Mouse (Mus musculus): ENCODE measurements at regions not wholly inside any gene's neighbourhood (a gene's known extent, or its start where the extent isn't known, plus 50 kb on each side); places are given as distances from the start of the nearest gene placed in this dataset.
A peak's percentile ranks its signal among the peaks of the same experiment; 100 is the strongest.
"Not testable (repeated sequence)": the region's sequence is repeated elsewhere in the genome, so short reads cannot be mapped to it uniquely, and the experiment has no call there.

DNA sequence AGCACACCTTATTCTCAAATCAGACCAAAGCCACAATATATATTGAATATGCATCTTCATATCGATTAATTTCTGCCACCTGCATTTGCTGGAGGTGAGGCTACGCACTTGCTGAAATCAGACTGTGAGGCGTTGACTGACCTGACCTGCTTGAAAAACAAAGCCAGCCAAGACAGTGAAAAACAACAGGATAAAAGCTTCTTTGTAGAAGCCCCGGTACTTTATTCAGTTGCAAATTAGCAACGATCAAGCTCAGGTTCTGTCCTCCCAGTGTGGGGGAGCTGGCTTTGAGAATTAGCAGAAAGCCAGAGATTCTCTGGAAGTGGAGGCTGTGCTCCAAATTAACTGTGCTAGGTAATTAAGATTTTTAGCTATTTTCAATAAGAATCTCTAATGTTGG is 100.6 kb downstream of the Vmn2r79 start:
- no peaks in the 10 kb centered on the region for H3K36me3 ChIP-seq
- no peaks in the 10 kb centered on the region for H3K27me3 ChIP-seq
- H3K9ac ChIP-seq, result no peak overlapping the region
- no peaks in the 10 kb centered on the region for H3K4me1 ChIP-seq (replicated peaks)
- H3K4me3 ChIP-seq, result no peak overlapping the region
- no peak for ATAC-seq (ENCODE audit: low read depth)
- no peak overlapping the region for H3K4me2 ChIP-seq
- 57% methylated on average over 5 of the region's 5 CpGs for WGBS
- peaks cover 14% of the 10 kb centered on the region for H3K9me3 ChIP-seq
- H3K27ac ChIP-seq (replicated peaks), result no peak overlapping the region

DNA sequence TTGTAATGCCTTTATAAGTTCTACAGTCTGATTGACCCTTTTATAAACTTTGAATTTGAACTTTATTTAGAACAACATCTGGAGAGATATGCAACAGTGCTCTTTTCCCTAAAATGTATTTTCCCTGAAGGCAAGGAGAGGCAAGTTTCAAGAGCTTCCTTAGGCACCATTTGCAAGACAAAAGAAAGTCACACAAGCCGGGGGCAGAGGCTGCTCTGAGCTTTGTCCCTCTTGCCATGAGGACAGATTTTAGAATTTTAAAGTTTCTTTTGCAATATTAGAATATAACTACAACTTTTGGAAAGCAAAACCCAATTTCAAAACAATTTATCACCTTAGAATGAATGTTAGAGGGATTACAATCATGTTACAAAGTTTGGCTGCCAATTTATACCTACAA is 103.7 kb downstream of the Vmn2r79 start:
- not testable (repeated sequence) for H3K27me3 ChIP-seq; H3K9ac ChIP-seq; H3K4me1 ChIP-seq (replicated peaks); ATAC-seq (ENCODE audit: low read depth); H3K4me3 ChIP-seq; H3K27ac ChIP-seq (replicated peaks); H3K36me3 ChIP-seq; H3K4me2 ChIP-seq
- 33% methylated on average over 1 of the region's 1 CpGs for WGBS
- H3K9me3 ChIP-seq, result peaks cover 14% of the 10 kb centered on the region

DNA sequence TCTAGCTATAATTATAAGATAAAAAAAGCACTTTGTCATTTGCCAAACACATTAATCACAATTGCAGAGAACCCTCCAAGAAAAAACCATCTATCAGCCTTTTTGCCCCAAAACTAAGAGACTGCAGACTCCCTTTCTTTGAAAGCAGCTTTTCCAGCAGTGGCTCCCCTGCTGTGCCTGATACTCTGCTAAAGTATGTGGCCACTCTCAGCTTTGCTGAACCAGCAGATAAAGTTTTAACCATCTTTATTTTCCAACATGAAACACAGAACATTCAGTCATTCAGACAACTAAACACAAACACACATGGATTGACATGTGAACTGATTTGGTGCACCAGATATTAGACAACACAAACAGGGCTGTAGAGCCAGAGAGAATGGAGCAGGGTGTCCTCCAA is 104.5 kb downstream of the Vmn2r79 start:
- H3K27me3 ChIP-seq; H3K27ac ChIP-seq (replicated peaks); H3K36me3 ChIP-seq; ATAC-seq (ENCODE audit: low read depth); H3K4me2 ChIP-seq; H3K4me1 ChIP-seq (replicated peaks); H3K9ac ChIP-seq; H3K4me3 ChIP-seq: not testable (repeated sequence)
- peaks cover 14% of the 10 kb centered on the region for H3K9me3 ChIP-seq

DNA sequence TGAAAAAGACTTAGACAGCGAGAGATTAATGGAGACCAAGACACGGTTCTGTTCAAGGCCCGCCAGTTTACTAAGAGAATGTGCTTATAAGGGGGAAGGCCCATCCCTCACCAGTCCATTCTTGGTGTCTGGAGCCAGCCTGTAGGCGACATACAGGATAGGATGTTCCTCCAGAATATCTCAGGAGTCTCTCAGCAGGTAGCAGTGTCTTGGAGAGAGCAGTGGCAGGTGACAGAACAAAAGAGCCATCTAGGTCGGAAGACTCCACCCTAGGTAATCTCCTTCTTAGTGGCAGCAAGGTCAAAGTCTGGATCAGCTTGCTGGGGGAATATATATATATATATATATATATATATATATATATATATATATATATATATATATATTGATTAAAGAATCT is 105.4 kb downstream of the Vmn2r79 start:
- H3K4me2 ChIP-seq; H3K9ac ChIP-seq; H3K4me3 ChIP-seq; ATAC-seq (ENCODE audit: low read depth); H3K27ac ChIP-seq (replicated peaks); H3K27me3 ChIP-seq; H3K4me1 ChIP-seq (replicated peaks); H3K36me3 ChIP-seq: not testable (repeated sequence)
- 90% methylated on average over 5 of the region's 5 CpGs for WGBS
- peaks cover 13% of the 10 kb centered on the region for H3K9me3 ChIP-seq

DNA sequence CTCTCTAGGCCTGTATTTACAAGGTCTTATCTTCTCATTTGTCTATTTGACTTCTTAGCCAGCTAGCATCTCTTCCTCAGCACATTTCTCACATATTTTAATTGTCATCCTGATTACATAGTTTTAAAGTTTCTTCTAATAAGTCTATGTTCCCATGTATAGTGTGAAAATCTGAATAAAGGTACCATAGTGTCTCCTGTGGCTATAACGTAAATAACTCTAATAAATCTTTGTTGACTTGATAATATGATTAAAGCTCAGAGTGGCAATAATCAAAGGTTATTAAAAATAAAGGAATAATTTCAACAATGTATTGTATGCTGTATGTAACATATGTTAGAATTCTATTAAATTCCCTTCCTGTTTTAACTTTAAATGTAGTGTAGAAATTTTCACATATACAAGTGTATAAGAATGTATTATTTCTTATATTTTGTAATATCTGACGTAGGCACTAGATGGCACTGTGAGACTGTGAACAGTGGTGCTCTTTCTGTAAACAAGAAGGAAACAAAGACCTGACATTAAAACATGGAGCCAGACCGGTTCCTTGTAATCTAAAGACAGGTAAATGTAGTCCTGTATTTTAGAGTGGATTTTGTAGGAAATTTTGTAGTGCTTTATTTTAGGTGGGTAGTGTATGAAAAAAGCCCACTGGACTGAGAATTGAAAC is 114.5 kb downstream of the Vmn2r79 start:
- H3K27me3 ChIP-seq, result no peaks in the 10 kb centered on the region
- peaks cover 4% of the 10 kb centered on the region; the same call in 1 of the 2 replicates for H3K4me1 ChIP-seq (replicated peaks)
- H3K36me3 ChIP-seq, result no peaks in the 10 kb centered on the region
- WGBS, result 30% methylated on average over 3 of the region's 3 CpGs
- H3K9me3 ChIP-seq, result no peaks in the 10 kb centered on the region
- H3K27ac ChIP-seq (replicated peaks), result peak overlapping the region; percentile 70; the same call in 1 of the 2 replicates
- peak overlapping the region; percentile 9; the same call in 1 of the 2 replicates for H3K4me3 ChIP-seq
- H3K4me2 ChIP-seq, result peak overlapping the region; percentile 45
- peak overlapping the region; percentile 42 for H3K9ac ChIP-seq
- peak; percentile 87 for ATAC-seq (ENCODE audit: low read depth)

DNA sequence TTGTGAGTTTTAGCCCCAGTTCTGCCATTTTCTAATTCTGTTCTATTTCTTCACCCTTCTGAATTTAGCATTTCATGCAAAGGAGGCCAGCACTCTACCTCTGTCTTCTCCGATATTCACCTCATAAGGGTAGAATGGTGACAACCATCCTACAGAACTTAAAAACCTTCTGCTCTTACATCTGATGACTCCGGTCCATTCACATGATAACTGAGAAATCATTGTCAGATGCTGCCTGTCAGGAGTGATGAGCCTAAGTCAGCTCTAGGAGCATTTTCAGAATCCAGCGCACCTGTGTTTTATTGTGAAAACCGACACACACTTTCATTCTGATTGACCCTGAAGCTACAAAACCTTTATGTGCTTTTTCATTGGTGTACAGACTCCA is 115.1 kb downstream of the Vmn2r79 start:
- H3K4me3 ChIP-seq, result peak overlapping the region; percentile 9; the same call in 1 of the 2 replicates
- H3K9ac ChIP-seq, result peak overlapping the region; percentile 42
- WGBS, result 60% methylated on average over 4 of the region's 4 CpGs
- peaks cover 4% of the 10 kb centered on the region; the same call in 1 of the 2 replicates for H3K4me1 ChIP-seq (replicated peaks)
- H3K9me3 ChIP-seq, result no peaks in the 10 kb centered on the region
- peak overlapping the region; percentile 70; the same call in 1 of the 2 replicates for H3K27ac ChIP-seq (replicated peaks)
- H3K27me3 ChIP-seq, result no peaks in the 10 kb centered on the region
- peak; percentile 69; the same call in 1 of the 2 replicates for ATAC-seq (ENCODE audit: low read depth)
- peak overlapping the region; percentile 45 for H3K4me2 ChIP-seq
- no peaks in the 10 kb centered on the region for H3K36me3 ChIP-seq

DNA sequence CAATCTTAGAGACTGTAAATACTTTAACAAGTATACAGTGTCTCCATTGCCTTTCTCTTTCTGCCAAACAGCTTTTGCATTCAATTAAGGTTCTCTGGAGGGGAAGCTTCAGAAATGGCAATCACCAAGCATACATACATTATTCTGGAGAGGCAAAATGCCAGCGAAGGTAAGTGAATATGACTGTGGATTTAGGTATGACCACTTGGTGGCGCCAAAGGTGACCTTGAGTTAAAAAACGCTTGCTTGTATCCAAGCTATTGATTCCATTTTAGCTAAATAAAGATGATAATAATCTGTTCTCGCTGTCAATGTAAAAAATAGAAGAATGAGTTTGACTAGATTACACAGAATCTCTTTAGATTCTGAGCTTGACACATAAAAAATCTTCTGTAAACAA is 117.7 kb downstream of the Vmn2r79 start:
- 4% methylated on average over 4 of the region's 4 CpGs for WGBS
- Histone ChIP-seq H3K27ac (replicated peaks) (no peak overlapping the region), H3K4me2 (no peak overlapping the region), H3K4me1 (replicated peaks) (peaks cover 4% of the 10 kb centered on the region; the same call in 1 of the 2 replicates), H3K9ac (no peak overlapping the region), H3K36me3 (no peaks in the 10 kb centered on the region), H3K27me3 (no peaks in the 10 kb centered on the region), H3K4me3 (no peak overlapping the region), H3K9me3 (no peaks in the 10 kb centered on the region)
- ATAC-seq (ENCODE audit: low read depth), result 0 out of 2 replicates have a peak, but pooled peaks have one; percentile 9

DNA sequence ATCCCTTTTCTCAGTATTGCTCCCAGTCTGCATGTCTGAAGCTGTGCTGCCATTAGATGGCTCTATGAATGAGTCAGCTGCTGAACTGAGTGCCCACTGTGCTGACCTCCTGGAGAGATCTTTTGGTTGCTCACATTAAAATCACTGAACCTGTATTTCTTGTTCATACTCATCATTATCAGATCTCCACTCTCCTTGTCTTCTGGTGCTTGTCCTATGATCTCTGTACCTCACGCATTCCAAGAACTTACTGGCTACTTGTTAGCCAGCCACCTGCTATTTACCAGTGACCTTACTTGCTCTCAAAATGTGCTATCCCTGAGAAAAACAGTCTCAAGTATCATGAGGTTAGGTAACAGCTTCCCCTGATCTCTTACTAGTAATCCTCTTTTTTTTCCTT is 123.4 kb upstream of the Nox4 start:
- Histone ChIP-seq H3K4me3 (no peak overlapping the region), H3K9ac (no peak overlapping the region), H3K4me1 (replicated peaks) (no peaks in the 10 kb centered on the region), H3K27ac (replicated peaks) (no peak overlapping the region), H3K36me3 (no peaks in the 10 kb centered on the region), H3K27me3 (no peaks in the 10 kb centered on the region), H3K4me2 (no peak overlapping the region), H3K9me3 (no peaks in the 10 kb centered on the region)
- WGBS, result 96% methylated on average over 1 of the region's 1 CpGs
- no peak for ATAC-seq (ENCODE audit: low read depth)

DNA sequence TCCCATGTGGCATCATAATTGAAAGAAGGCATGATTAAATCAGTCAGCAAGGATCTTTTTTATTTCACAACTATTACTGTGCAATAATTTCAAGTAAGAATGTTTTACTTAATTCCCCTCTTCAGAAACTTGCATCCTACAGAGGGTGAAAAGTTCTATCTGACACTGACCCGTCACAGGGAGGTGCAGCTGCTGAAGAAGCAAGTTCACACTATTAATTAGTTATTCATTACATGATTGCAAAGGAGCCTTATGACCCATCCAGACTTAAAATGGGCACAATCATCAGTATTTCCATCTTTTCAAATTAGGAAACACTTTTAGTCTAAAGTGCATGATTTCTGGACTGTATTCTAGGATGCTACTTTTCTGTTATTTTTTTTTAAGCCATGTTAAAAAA is 100.0 kb upstream of the Nox4 start:
- Histone ChIP-seq H3K9ac (no peak overlapping the region), H3K27ac (replicated peaks) (no peak overlapping the region), H3K4me3 (no peak overlapping the region), H3K4me2 (no peak overlapping the region), H3K4me1 (replicated peaks) (no peaks in the 10 kb centered on the region), H3K27me3 (no peaks in the 10 kb centered on the region), H3K36me3 (no peaks in the 10 kb centered on the region), H3K9me3 (no peaks in the 10 kb centered on the region)
- no peak for ATAC-seq (ENCODE audit: low read depth)
- 81% methylated on average over 1 of the region's 1 CpGs for WGBS

DNA sequence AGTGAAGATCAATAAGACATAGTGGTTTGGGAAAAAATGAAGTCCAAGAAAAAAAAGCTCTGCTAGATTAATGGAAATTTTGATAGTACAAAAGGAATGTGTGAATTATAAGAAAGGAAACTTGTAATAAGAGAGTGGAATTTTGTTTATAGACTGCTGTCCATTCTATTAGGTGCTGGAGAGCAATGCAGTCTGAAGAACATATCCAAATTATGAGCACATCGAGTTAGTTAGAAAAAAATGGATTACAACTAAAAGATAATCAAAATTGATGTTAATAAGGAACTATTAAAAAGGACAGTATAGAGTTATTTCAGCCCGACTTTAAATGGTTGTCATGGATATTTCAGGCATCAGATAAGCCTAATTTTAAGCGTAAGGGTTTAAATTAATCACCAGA is 98.2 kb upstream of the Nox4 start:
- Histone ChIP-seq H3K9me3 (no peaks in the 10 kb centered on the region), H3K27me3 (no peaks in the 10 kb centered on the region), H3K4me1 (replicated peaks) (no peaks in the 10 kb centered on the region), H3K9ac (no peak overlapping the region), H3K4me2 (no peak overlapping the region), H3K36me3 (no peaks in the 10 kb centered on the region), H3K4me3 (no peak overlapping the region), H3K27ac (replicated peaks) (no peak overlapping the region)
- WGBS, result 71% methylated on average over 3 of the region's 3 CpGs
- ATAC-seq (ENCODE audit: low read depth), result no peak

DNA sequence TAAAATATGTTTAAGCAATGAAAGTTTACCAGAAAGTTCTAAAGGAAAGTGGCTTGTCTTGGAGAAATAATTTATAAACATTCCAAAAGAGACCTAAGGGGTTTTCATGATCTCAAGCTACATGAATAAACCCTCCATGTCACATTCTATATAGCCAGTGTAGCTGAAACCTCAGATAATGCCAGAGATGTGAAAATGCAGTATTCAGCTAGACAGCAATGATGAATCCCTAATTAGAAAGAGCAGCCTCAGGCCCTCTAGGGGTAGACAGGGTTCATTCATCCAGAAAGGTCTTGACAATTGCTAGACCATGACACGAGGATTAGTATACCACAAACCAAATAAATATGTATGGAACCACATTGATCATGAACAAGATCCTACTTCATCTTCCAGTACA is 97.2 kb upstream of the Nox4 start:
- no peaks in the 10 kb centered on the region for H3K27me3 ChIP-seq
- no peak overlapping the region for H3K27ac ChIP-seq (replicated peaks)
- no peak overlapping the region for H3K4me3 ChIP-seq
- no peaks in the 10 kb centered on the region for H3K4me1 ChIP-seq (replicated peaks)
- no peaks in the 10 kb centered on the region for H3K36me3 ChIP-seq
- no peak for ATAC-seq (ENCODE audit: low read depth)
- 49% methylated on average over 1 of the region's 1 CpGs for WGBS
- H3K9ac ChIP-seq, result no peak overlapping the region
- H3K4me2 ChIP-seq, result no peak overlapping the region
- H3K9me3 ChIP-seq, result no peaks in the 10 kb centered on the region

DNA sequence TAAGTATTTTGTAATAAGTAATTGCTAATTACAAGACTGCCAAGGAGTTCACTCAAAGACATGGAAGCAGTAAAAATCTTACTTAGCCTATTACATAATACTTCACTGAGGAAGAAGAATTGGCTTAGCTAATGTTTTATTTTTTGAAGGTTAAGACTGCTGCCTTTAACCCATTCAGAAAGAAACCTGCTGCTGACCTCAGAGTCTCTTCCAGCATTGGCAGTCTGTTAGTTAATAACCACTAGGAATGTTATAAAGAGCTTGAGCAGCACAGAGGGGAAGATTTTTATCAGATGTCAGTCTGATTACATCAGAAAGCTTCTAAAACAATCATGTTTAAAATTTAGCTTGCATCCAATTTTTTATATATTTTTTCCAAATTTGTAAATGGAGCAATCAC is 94.9 kb upstream of the Nox4 start:
- no peak overlapping the region for H3K4me2 ChIP-seq
- H3K4me3 ChIP-seq, result no peak overlapping the region
- no peaks in the 10 kb centered on the region for H3K9me3 ChIP-seq
- no peaks in the 10 kb centered on the region for H3K36me3 ChIP-seq
- H3K4me1 ChIP-seq (replicated peaks), result no peaks in the 10 kb centered on the region
- no peak overlapping the region for H3K9ac ChIP-seq
- no peak overlapping the region for H3K27ac ChIP-seq (replicated peaks)
- H3K27me3 ChIP-seq, result no peaks in the 10 kb centered on the region
- no peak for ATAC-seq (ENCODE audit: low read depth)

DNA sequence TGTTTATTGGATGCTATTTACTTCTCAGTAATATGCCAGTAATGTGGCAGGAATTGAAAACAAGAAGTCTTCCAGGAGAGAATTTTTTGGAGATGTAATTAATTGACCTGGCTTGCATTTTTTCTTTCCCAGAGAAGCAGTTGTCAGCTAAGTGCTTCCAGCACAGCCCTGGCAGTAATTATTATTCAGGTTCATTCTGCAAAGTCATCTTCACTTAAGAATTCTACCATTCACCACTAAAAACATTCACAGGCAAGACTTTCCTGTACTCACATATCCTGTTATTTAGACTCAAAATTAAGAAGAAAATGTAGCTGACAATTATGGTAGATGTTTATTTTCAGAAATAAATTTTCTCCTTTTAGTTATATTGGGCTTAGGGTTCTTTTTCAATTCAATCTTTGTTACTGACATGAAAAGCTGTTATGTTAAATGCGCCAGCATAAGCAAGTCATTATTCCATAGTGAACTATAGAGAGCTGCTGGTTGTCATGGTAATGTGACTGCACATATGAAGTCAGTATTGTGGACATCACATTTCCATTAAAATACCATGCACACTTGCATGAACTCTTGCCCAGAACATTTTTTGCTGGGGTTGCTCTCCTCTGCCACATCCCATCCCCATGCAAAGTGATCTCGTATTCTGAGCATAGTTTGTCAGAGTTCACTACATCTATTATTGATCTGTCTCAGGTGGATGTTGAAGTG is 59.3 kb upstream of the Nox4 start:
- Histone ChIP-seq H3K9me3 (no peaks in the 10 kb centered on the region), H3K4me1 (replicated peaks) (0 out of 2 replicates have a peak, but pooled peaks cover 4% of the 10 kb centered on the region), H3K27ac (replicated peaks) (no peak overlapping the region), H3K36me3 (no peaks in the 10 kb centered on the region), H3K4me3 (no peak overlapping the region), H3K27me3 (no peaks in the 10 kb centered on the region), H3K9ac (no peak overlapping the region), H3K4me2 (no peak overlapping the region)
- 25% methylated on average over 2 of the region's 2 CpGs for WGBS
- no peak for ATAC-seq (ENCODE audit: low read depth)
